ENCODE assay signal across 24 mouse cellular contexts in the genomic region with DNA sequence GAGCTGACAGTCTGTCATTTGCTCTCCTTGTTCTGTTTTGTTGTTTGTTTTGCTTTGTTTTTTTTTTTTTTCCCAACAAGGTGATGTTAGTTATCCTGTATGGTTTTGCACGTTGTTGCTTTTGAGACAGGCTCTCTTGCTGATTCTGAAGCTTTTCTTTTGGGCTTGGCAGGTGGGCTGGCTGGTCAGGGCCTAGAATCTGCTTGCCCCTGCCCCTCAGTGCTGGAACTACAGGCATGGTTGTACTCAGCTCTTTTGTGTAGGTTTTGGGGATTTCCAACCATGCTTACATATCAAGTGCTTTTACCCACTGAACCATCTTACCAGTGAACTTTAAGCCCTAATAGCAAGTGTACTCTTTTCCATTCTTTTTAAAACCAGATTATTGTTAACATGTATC.
DNase-seq lines count a peak whose midpoint lies in the region; ATAC-seq lines count a peak whose summit lies in the region.
"Had no signal": no experiment of that assay in that cellular context is flagged by ENCODE, and none has a peak within 500 bp of the region (broad histone marks: within the 10 kb centered on the region; RNA-seq: fewer than 3 reads in every experiment).

No protein-coding gene starts in this region.

- peak; percentile 18 for DNase-seq in embryo, embryonic 10 days (ENCODE audit: low spot score)
- DNase-seq in embryo, embryonic 9.5 days (ENCODE audit: extremely low spot score): no peak
- no peak for DNase-seq in hindbrain, embryonic 14.5 days (ENCODE audit: low spot score)
- DNase-seq in forebrain, embryonic 14.5 days (ENCODE audit: low spot score): no peak
- peak; percentile 29 for DNase-seq in retina, embryonic 14.5 days (ENCODE audit: low spot score)
- DNase-seq in adrenal gland, postnatal 25 days: no peak
- DNase-seq in gastrocnemius, postnatal 36 days: no peak
- DNase-seq: adrenal gland, postnatal 10 days; cerebellum, adult 8-10 months; cerebellum, postnatal 36 days; kidney, adult 18-20 months; kidney, postnatal 4 days; layer of hippocampus, adult 9-11 months; left cerebral cortex, postnatal 4 days; lung, embryonic 14.5 days; lung, postnatal 36 days; thymus, adult 18-20 months; thymus, postnatal 36 days had no signal

- H3K9ac ChIP-seq in hindbrain, embryonic 12.5 days: no peak overlapping the region
- no peak overlapping the region for H3K9ac ChIP-seq in hindbrain, embryonic 14.5 days
- no peak overlapping the region for H3K9ac ChIP-seq in forebrain, embryonic 14.5 days (ENCODE audit: low read length)
- H3K9ac ChIP-seq: limb, embryonic 15.5 days; liver, embryonic 14.5 days; lung, embryonic 14.5 days had no signal

- peaks cover 5% of the 10 kb centered on the region; the same call in 1 of the 2 replicates for H3K9me3 ChIP-seq in hindbrain, embryonic 12.5 days (replicated peaks)
- peaks cover 11% of the 10 kb centered on the region for H3K9me3 ChIP-seq in hindbrain, embryonic 14.5 days (ENCODE audit: control insufficient read depth, low read length)
- H3K9me3 ChIP-seq in forebrain, embryonic 14.5 days (replicated peaks; ENCODE audit: control insufficient read depth, low read length): no peaks in the 10 kb centered on the region
- H3K9me3 ChIP-seq: limb, embryonic 15.5 days; megakaryocyte, embryonic 14.5 days had no signal

- H3K4me2 ChIP-seq in hindbrain, embryonic 12.5 days (replicated peaks): no peak overlapping the region
- no peak overlapping the region for H3K4me2 ChIP-seq in hindbrain, embryonic 14.5 days (replicated peaks)
- H3K4me2 ChIP-seq in forebrain, embryonic 14.5 days (ENCODE audit: low read length): no peak overlapping the region
- H3K4me2 ChIP-seq: limb, embryonic 15.5 days; lung, embryonic 14.5 days had no signal

- H3K27me3 ChIP-seq in hindbrain, embryonic 12.5 days: no peaks in the 10 kb centered on the region
- no peaks in the 10 kb centered on the region for H3K27me3 ChIP-seq in hindbrain, embryonic 14.5 days (ENCODE audit: control insufficient read depth, insufficient read depth, low read length)
- H3K27me3 ChIP-seq in forebrain, embryonic 14.5 days (replicated peaks; ENCODE audit: control insufficient read depth, insufficient read depth, low read length): no peaks in the 10 kb centered on the region
- H3K27me3 ChIP-seq: limb, embryonic 15.5 days; megakaryocyte, embryonic 14.5 days; neural tube, embryonic 13.5 days had no signal

- peak; percentile 48; the same call in 1 of the 2 replicates for ATAC-seq in hindbrain, embryonic 12.5 days (ENCODE audit: low FRiP score)
- no peak for ATAC-seq in hindbrain, embryonic 14.5 days (ENCODE audit: low FRiP score)
- 0 out of 2 replicates have a peak, but pooled peaks have one; percentile 48 for ATAC-seq in forebrain, embryonic 14.5 days
- ATAC-seq: activated CD4-positive, CD25-positive, alpha-beta regulatory T cell, adult 4 months had no signal

- H3K4me1 ChIP-seq in hindbrain, embryonic 12.5 days: no peaks in the 10 kb centered on the region; the same call in 1 of the 2 replicates
- H3K4me1 ChIP-seq in hindbrain, embryonic 14.5 days (replicated peaks; ENCODE audit: control insufficient read depth, insufficient read depth, low read length): peaks cover 7% of the 10 kb centered on the region; the same call in 1 of the 2 replicates
- H3K4me1 ChIP-seq in forebrain, embryonic 14.5 days (ENCODE audit: control insufficient read depth, insufficient read depth, low read length): no peaks in the 10 kb centered on the region; the same call in 1 of the 2 replicates
- H3K4me1 ChIP-seq: limb, embryonic 15.5 days; megakaryocyte, embryonic 14.5 days had no signal

- WGBS in hindbrain, embryonic 12.5 days: 6% methylated on average over 1 of the region's 1 CpGs
- 13% methylated on average over 1 of the region's 1 CpGs for WGBS in hindbrain, embryonic 14.5 days
- whole genome bisulfite sequencing in forebrain, embryonic 14.5 days: 0% methylated on average over 1 of the region's 1 CpGs

- intact Hi-C loops in gastrocnemius, postnatal 36 days (cut with DNase I): no loop called here

- 0 out of 2 replicates have a peak overlapping the region, but pooled peaks have one; percentile 57 for H3K27ac ChIP-seq in hindbrain, embryonic 12.5 days
- no peak overlapping the region for H3K27ac ChIP-seq in hindbrain, embryonic 14.5 days
- H3K27ac ChIP-seq in forebrain, embryonic 14.5 days (ENCODE audit: low read depth, low read length): no peak overlapping the region
- H3K27ac ChIP-seq: limb, embryonic 15.5 days; liver, embryonic 14.5 days had no signal

- H3K4me3 ChIP-seq in hindbrain, embryonic 12.5 days: no peak overlapping the region
- H3K4me3 ChIP-seq in hindbrain, embryonic 14.5 days (replicated peaks; ENCODE audit: low read length): no peak overlapping the region
- no peak overlapping the region for H3K4me3 ChIP-seq in forebrain, embryonic 14.5 days (ENCODE audit: low read depth, low read length)
- H3K4me3 ChIP-seq: limb, embryonic 15.5 days; megakaryocyte, embryonic 14.5 days; neural tube, embryonic 13.5 days had no signal

- no peaks in the 10 kb centered on the region for H3K36me3 ChIP-seq in hindbrain, embryonic 12.5 days
- H3K36me3 ChIP-seq in hindbrain, embryonic 14.5 days (replicated peaks; ENCODE audit: control insufficient read depth, insufficient read depth): no peaks in the 10 kb centered on the region
- no peaks in the 10 kb centered on the region for H3K36me3 ChIP-seq in forebrain, embryonic 14.5 days (ENCODE audit: control insufficient read depth, insufficient read depth, low read length)
- H3K36me3 ChIP-seq: limb, embryonic 15.5 days; neural tube, embryonic 13.5 days had no signal

Comparison
In these comparisons a context has a peak if more than half of its experiments do, and no peak if none do; other contexts are left out.
1. DNase-seq: peak in embryo, embryonic 10 days (single experiment) and retina, embryonic 14.5 days (single experiment); none in embryo, embryonic 9.5 days (single experiment), hindbrain, embryonic 14.5 days (single experiment), forebrain, embryonic 14.5 days (single experiment), adrenal gland, postnatal 25 days (single experiment) and gastrocnemius, postnatal 36 days (0 of 2).